Mouse (Mus musculus) testis, adult 10 weeks (tissue): Measurements from ENCODE around the gene Atp10b. TPM values are rescaled to one million over a fixed set of nuclear protein-coding genes. Genes with fewer than 3 reads are reported as not detected.

Experiments
- polyA plus RNA-seq: library from polyadenylated mRNA; stranded (reverse); fragments of 350-450 nt; fragmentation: Illumina TruSeq; extraction: RNeasy Lipid Tissue Mini Kit (QIAGEN cat#74804); gene quantifications from one replicate; pipeline ENCODE4 v1.2.3, GENCODE M21; 2014; ENCODE audit warnings: low read depth, low replicate concordance

Gene Atp10b
- 0.71 TPM for polyA plus RNA-seq

GRCm38 (mm10) chr11:43149577-43149976, at the start of gene Atp10b:
Atp10b (plus strand) TSS chr11:43149877.

Other genes with a start within 250 kb of the Atp10b start
- not detected for gene Gm9972, start 114.1 kb upstream of the Atp10b start, polyA plus RNA-seq